Mouse (Mus musculus) erythroblast, embryonic 14.5 days (primary cell): ENCODE measurements around the gene Atg9b. TPM values are rescaled to one million over a fixed set of nuclear protein-coding genes. Genes with fewer than 3 reads are reported as not detected.
A peak's percentile ranks its signal among the peaks of the same experiment; 100 is the strongest.

Source experiments
- H3K27me3 ChIP-seq: 2 replicates; pipeline ENCODE4 v1.6.1; 2012; ENCODE audit warnings: inconsistent platforms; ENCODE audit not compliant: control insufficient read depth
- H3K36me3 ChIP-seq: 2 replicates; pipeline ENCODE4 v1.6.1; 2012; ENCODE audit warnings: mild to moderate bottlenecking, inconsistent platforms; ENCODE audit not compliant: control insufficient read depth
- H3K4me1 ChIP-seq: 2 replicates; pipeline ENCODE4 v1.6.1; 2012; ENCODE audit warnings: inconsistent platforms; ENCODE audit not compliant: control insufficient read depth
- H3K4me3 ChIP-seq: replicated peaks from 2 replicates; pipeline ENCODE3; 2012; ENCODE audit warnings: moderate library complexity, mild to moderate bottlenecking, inconsistent platforms
- H3K9me3 ChIP-seq: 2 replicates; pipeline ENCODE4 v1.6.1; 2012; ENCODE audit warnings: low read length, inconsistent platforms, mixed read lengths; ENCODE audit not compliant: control insufficient read depth
- GATA1 ChIP-seq: IDR thresholded peaks from 2 replicates; pipeline ENCODE4 v1.6.1; 2012; ENCODE audit warnings: low read length, inconsistent platforms, mixed read lengths
- TAL1 ChIP-seq: IDR thresholded peaks from 3 replicates; pipeline ENCODE4 v1.6.1; 2012; ENCODE audit warnings: low read length, inconsistent platforms, mixed read lengths
- polyA plus RNA-seq: library from polyadenylated mRNA; stranded (reverse); fragments of >175 nt; gene quantifications from 2 replicates; pipeline ENCODE4 v1.2.3, GENCODE M21; 2012

Gene Atg9b
- polyA plus RNA-seq, 1 experiment: 0.02 TPM

DNA sequence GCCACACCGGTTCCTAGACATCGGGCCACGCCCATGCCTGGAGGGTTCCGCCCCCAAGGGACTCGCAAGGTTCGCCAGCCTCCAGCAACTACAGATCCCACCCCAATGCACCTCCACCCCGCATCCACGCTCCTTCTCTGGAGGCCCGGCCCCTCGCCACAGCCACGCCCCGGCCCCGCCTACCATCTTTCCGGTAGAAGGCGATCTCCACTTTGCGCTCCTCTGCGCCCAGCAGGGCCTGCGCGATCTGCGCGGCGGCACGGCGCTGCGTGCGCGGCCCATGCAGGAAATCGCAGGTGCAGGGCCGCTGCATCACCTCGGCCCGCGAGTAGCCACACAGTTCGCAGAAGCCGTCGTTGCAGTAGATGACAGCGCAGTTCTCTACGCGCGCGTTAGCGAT lies 43.8 kb downstream of the Atg9b start:
- Histone ChIP-seq H3K4me1 (peaks cover 26% of the 10 kb centered on the region), H3K9me3 (no peaks in the 10 kb centered on the region), H3K27me3 (peaks cover 70% of the 10 kb centered on the region), H3K36me3 (no peaks in the 10 kb centered on the region), H3K4me3 (peak overlapping the region; percentile 46)
- no peak for TF ChIP-seq GATA1
- TF ChIP-seq TAL1: no peak

DNA sequence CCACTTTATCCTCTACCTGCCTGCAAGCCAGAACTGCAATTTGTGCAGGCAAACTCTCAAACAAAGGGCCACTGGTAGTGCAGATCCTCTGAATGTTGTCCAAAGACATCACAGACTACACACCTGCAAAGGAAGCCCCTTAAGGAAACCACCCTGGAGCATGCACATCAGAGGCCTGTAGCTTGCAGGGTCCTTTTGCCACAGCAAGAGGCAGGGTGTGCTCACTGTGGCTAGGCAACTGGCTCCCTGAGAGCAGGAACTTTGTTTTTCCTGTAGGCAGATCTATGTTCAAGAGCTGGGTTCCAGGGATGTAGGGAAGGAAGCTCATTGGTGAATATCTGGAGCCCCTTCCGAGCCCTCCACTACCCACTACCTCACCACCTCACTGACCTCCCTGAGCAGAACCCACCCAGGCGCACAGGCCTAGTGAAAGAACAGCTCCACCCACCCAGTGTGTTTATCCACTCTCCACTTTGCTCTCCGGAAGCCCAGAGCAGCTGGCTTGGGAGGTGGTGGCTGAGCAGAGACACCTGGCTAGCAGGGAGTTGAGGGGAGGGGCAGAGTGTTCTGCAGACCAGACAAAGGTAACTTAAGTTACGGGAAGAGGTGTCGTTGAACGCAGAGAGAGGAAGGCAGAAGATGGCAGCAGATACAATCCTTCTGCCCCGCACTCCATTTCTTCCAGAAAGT lies 44.6 kb downstream of the Atg9b start:
- Histone ChIP-seq H3K27me3 (peaks cover 62% of the 10 kb centered on the region), H3K4me1 (peaks cover 27% of the 10 kb centered on the region), H3K36me3 (no peaks in the 10 kb centered on the region), H3K9me3 (no peaks in the 10 kb centered on the region), H3K4me3 (no peak overlapping the region)
- TF ChIP-seq GATA1 (no peak), TAL1 (no peak)

DNA sequence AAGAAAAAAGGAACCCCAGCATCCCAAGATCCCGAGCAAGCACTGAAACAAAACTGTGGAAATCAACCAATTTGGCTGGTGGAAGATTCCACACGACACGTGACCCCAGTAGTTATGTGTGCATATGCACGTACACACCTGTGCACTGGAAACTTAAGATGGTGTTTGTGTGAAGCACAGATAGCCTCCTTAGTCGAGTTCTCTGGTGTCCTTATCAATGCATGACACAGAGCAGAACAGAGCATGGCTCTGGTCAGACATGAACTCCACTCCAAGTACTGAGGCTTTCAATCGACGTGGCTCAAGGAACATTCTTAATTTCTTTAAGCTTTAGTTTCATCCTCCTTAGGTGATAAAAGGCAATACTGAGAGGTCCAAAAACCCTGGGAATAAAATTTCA lies 45.6 kb downstream of the Atg9b start:
- Histone ChIP-seq H3K36me3 (no peaks in the 10 kb centered on the region), H3K27me3 (peaks cover 52% of the 10 kb centered on the region), H3K9me3 (no peaks in the 10 kb centered on the region), H3K4me3 (no peak overlapping the region), H3K4me1 (peaks cover 24% of the 10 kb centered on the region)
- TF ChIP-seq TAL1 (no peak), GATA1 (no peak)

DNA sequence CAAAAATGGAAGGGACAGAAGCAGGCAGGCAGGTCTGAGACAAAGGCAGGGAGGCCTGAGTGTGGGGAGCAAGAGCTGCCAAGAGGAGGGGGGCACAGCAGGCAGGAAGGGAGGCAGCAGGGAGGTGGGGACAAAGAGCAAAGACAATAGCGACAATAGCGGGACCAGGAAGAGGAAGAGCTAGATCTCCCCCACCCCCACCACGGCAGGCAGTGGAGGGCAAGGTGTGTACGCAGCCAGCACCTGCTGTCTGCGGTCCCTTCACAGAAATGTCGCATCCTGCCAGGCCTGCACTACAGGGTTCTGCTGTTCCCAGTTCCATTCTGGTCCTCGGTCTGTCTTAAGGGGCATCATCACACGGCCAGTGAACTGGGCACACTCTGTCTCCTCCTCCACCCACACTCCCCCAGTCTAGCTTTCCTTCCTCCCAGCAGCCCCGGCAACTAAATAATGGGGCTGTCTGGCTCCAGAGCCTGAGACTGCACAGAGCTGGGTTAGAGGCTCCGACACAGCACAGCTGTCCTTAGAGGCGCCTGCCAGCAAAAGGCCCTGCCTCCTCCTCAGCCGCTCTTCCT lies 47.4 kb downstream of the Atg9b start:
- peaks cover 35% of the 10 kb centered on the region for H3K27me3 ChIP-seq
- no peaks in the 10 kb centered on the region for H3K9me3 ChIP-seq
- TF ChIP-seq GATA1 (no peak), TAL1 (no peak)
- peaks cover 24% of the 10 kb centered on the region for H3K4me1 ChIP-seq
- no peaks in the 10 kb centered on the region for H3K36me3 ChIP-seq
- no peak overlapping the region for H3K4me3 ChIP-seq

DNA sequence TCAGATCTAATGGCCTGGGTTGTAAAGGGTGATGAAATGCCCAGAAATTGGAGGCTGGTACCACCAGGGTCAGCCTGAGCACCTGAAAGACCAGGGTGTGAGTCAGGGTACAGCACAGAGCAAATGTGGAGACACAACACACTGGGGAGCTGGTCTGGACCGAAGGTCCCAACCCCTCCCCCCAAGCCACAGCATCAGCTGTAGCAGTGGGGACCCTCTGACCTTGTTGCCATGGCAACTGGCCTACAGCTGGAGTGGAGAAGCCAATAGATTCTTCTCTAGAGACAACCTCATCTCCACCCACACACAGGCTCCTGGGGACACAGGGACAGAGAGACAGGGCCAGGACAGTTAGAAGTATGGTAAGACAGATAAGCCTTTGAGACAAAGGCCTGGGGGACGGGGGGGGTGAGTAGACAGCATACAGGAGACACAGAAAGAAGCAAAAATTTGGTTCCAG lies 47.9 kb downstream of the Atg9b start:
- peaks cover 29% of the 10 kb centered on the region for H3K27me3 ChIP-seq
- H3K9me3 ChIP-seq: no peaks in the 10 kb centered on the region
- H3K36me3 ChIP-seq: no peaks in the 10 kb centered on the region
- H3K4me1 ChIP-seq: peaks cover 24% of the 10 kb centered on the region
- H3K4me3 ChIP-seq: no peak overlapping the region
- no peak for TF ChIP-seq TAL1
- no peak for TF ChIP-seq GATA1

DNA sequence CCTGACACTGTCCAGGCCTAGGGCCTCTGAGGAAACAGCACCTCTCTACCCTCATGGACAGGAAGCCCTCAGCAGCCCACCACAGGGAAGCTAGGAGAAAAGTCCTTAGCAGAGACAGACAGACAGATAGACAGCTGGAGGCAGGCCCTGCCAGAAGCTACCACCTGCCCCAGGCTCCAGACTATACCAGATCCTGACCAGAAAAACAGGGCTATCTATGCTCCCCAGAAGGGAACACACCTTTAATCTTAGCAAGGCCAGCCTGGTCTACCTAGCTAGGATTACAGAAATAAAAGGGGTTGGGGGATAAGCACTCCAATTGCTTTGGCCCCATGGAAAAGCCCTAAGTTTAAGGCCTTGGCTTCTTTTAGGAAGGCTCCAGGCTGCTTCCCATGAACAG lies 48.6 kb downstream of the Atg9b start:
- Histone ChIP-seq H3K9me3 (no peaks in the 10 kb centered on the region), H3K36me3 (no peaks in the 10 kb centered on the region), H3K4me3 (no peak overlapping the region), H3K27me3 (peaks cover 23% of the 10 kb centered on the region), H3K4me1 (peaks cover 19% of the 10 kb centered on the region)
- TF ChIP-seq GATA1 (no peak), TAL1 (no peak)

DNA sequence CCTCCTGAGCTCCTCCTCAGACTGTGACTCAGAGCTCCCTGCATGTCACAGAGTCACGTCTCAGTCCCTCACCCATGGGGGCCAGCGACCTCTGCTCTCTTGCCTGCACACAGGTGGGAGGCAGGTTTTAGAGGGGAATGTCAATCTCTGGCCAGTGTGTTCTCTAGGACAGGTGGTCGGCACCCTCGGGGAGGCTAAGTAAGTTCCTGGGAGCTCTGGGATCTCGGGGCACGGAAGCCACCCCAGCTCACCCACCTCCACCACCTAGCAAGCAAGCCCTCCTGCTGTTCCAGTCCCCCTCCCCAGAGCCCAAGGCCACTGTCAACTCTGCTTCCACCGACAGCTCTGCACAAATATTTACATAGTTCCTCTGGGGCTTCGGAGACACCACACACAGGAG lies 49.0 kb downstream of the Atg9b start:
- peaks cover 19% of the 10 kb centered on the region for H3K27me3 ChIP-seq
- TF ChIP-seq TAL1 (no peak), GATA1 (no peak)
- no peaks in the 10 kb centered on the region for H3K9me3 ChIP-seq
- H3K36me3 ChIP-seq: no peaks in the 10 kb centered on the region
- no peak overlapping the region for H3K4me3 ChIP-seq
- H3K4me1 ChIP-seq: peaks cover 15% of the 10 kb centered on the region

DNA sequence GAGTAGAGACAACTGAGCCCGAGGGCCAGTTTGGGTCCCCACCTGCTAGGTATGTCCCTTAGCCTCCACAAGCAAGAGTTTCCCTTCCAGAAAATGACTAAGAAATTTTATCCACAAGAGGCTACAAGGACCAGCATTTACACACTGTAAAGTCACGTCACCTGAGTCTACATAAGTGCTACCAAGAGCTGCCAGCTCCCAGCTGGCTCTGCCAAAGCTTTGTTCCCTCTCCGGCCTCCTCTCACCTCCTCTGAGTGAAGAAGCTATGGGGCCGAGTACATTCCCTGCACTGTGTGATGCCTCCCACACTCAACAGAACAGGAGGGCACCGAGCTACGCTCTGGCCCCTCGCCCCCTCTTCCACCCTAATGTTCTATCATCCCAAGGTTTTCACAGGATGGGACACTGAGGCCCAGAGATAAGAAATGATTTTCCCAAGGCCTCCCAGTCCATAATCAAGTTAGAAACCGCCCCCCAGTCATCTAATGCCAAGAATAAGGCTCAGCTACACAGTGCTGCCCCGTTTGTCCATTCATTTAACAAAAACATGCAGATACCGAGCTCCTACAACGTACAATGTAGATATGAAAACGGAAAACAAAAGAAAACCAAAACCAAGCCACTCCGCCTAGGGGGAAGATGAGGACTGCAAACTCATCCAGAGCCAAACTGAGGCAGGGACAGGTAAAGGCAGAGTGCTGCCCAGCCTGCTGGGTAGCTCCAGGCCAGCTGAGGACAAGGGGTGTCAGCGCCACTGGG lies 49.6 kb downstream of the Atg9b start:
- Histone ChIP-seq H3K36me3 (no peaks in the 10 kb centered on the region), H3K4me1 (peaks cover 12% of the 10 kb centered on the region; the same call in 1 of the 2 replicates), H3K9me3 (no peaks in the 10 kb centered on the region), H3K4me3 (no peak overlapping the region), H3K27me3 (peaks cover 13% of the 10 kb centered on the region)
- no peak for TF ChIP-seq TAL1
- TF ChIP-seq GATA1: no peak

DNA sequence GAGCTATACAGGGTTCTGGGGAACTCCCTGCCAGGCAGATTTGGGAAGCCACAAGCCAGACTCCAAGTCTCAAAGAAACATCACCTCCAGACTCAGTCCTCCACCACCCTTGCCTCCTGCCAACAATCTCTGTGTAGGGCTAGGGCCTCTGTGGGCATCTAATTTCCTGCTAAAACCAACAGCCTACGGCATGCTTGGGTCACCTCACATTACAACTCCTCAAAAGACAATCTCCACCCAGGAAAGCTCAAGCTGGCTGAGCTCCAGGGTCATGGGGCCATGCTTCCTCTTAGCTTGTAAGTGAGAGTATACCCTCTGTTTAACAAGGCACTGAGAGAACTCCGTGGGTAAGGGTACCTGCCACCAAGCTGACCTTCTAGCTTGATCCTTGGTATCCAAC lies 54.1 kb downstream of the Atg9b start:
- Histone ChIP-seq H3K36me3 (no peaks in the 10 kb centered on the region), H3K9me3 (no peaks in the 10 kb centered on the region), H3K4me1 (no peaks in the 10 kb centered on the region; the same call in 1 of the 2 replicates), H3K4me3 (no peak overlapping the region), H3K27me3 (no peaks in the 10 kb centered on the region)
- TF ChIP-seq TAL1: no peak
- TF ChIP-seq GATA1: no peak
